Mouse (Mus musculus): ENCODE data around the gene Exo1. TPM values are rescaled to one million over a fixed set of nuclear protein-coding genes. Genes with fewer than 3 reads are reported as not detected.

Gene Exo1
- polyA plus RNA-seq, 1 experiment from 2014 or later, result 8.9 TPM

GRCm38 (mm10) chr1:175961786-175962185 lies 81.4 kb downstream of the Exo1 start:
- Histone ChIP-seq H3K9me3 (ENCODE audit: control insufficient read depth, low read length) (no peaks in the 10 kb centered on the region), H3K9ac (ENCODE audit: low read length) (no peak overlapping the region), H3K27ac (replicated peaks) (no peak overlapping the region), H3K36me3 (ENCODE audit: control insufficient read depth, insufficient read depth, low read length) (no peaks in the 10 kb centered on the region), H3K4me1 (replicated peaks; ENCODE audit: control insufficient read depth, insufficient read depth) (no peaks in the 10 kb centered on the region), H3K27me3 (ENCODE audit: control insufficient read depth, insufficient read depth, low read length) (no peaks in the 10 kb centered on the region), H3K4me3 (ENCODE audit: low read depth, low read length) (no peak overlapping the region), H3K4me2 (replicated peaks; ENCODE audit: low read depth) (no peak overlapping the region)
- WGBS, result 85% methylated on average over 2 of the region's 2 CpGs
- DNase-seq (ENCODE audit: low spot score), result no peak
- TF ChIP-seq CTCF (IDR thresholded peaks at IDR 0.05; ENCODE audit: low read depth) (no peak), EP300 (optimal IDR thresholded peaks at IDR 0.05) (no peak)
- no peak for ATAC-seq (ENCODE audit: low FRiP score, low TSS enrichment)

Other genes starting within 250 kb of the Exo1 start
- gene Opn3, start 187.8 kb upstream of the Exo1 start, polyA plus RNA-seq (2015; fragmentation: Nextera tagmentation; extraction: Ambion mirVana), result 2.4 and 3.3 TPM in 2 replicates
- 1.0 and 1.5 TPM in 2 replicates for gene Chml, start 187.7 kb upstream of the Exo1 start, polyA plus RNA-seq (2015; fragmentation: Nextera tagmentation; extraction: Ambion mirVana)
- not detected in 2 replicates for gene Wdr64, start 182.0 kb upstream of the Exo1 start, polyA plus RNA-seq (2015; fragmentation: Nextera tagmentation; extraction: Ambion mirVana)
- not detected in 2 replicates for gene Gm38100, start 39.7 kb downstream of the Exo1 start, polyA plus RNA-seq (2015; fragmentation: Nextera tagmentation; extraction: Ambion mirVana)
- gene Rbm8a2, start 98.5 kb downstream of the Exo1 start, polyA plus RNA-seq (2015; fragmentation: Nextera tagmentation; extraction: Ambion mirVana), result 0.46 and 0.51 TPM in 2 replicates

All from stomach, postnatal 0 days (tissue).